Mouse (Mus musculus): ENCODE results near the gene Nanog. TPM values are rescaled to one million over a fixed set of nuclear protein-coding genes. Genes with fewer than 3 reads are reported as not detected.

Gene Nanog
- polyA plus RNA-seq, 1 experiment from 2014 or later = 0.32 TPM

GRCm38 (mm10) chr6:122755913-122756312 lies 48.6 kb downstream of the Nanog start:
- DNase-seq (ENCODE audit: low spot score) = no peak
- H3K9me3 ChIP-seq (replicated peaks) = no peaks in the 10 kb centered on the region
- 70% methylated on average over 1 of the region's 2 CpGs for WGBS
- H3K27ac ChIP-seq (replicated peaks) = no peak overlapping the region
- H3K4me1 ChIP-seq = peaks cover 4% of the 10 kb centered on the region
- no peaks in the 10 kb centered on the region for H3K36me3 ChIP-seq
- H3K4me3 ChIP-seq = no peak overlapping the region
- H3K27me3 ChIP-seq (ENCODE audit: low read depth, poor library complexity, severe bottlenecking) = no peaks in the 10 kb centered on the region

DNA sequence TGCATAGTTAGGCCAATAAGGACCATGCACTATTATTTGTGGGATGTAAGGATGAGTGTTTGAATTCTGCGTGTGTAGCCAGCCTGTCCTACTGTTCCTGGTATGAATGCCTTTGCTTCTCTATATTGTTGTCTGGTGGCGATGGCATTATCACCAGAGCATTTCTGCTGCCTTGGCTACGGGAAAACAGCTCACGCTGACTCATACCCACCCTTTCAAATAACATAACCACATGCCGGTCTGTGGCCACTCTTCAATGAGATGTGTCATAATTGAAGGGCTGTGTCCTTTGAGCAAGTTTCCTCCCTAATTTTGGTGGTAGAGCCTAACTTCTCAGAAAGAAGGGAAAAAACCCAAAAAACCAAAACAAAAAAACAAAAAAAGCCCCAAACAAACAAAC lies 51.4 kb downstream of the Nanog start:
- no peak overlapping the region for H3K4me3 ChIP-seq
- WGBS = 84% methylated on average over 5 of the region's 5 CpGs
- peaks cover 17% of the 10 kb centered on the region for H3K4me1 ChIP-seq
- H3K27me3 ChIP-seq (ENCODE audit: low read depth, poor library complexity, severe bottlenecking) = peaks cover 16% of the 10 kb centered on the region
- no peak overlapping the region for H3K27ac ChIP-seq (replicated peaks)
- no peaks in the 10 kb centered on the region for H3K36me3 ChIP-seq
- no peaks in the 10 kb centered on the region for H3K9me3 ChIP-seq (replicated peaks)
- no peak for DNase-seq (ENCODE audit: low spot score)

- Histone ChIP-seq H3K4me1 (peaks cover 41% of the 10 kb centered on the region), H3K4me3 (peak overlapping the region; percentile 49), H3K36me3 (no peaks in the 10 kb centered on the region), H3K27me3 (ENCODE audit: low read depth, poor library complexity, severe bottlenecking) (peaks cover 19% of the 10 kb centered on the region), H3K9me3 (replicated peaks) (no peaks in the 10 kb centered on the region), H3K27ac (replicated peaks) (peak overlapping the region; percentile 71)
- under 1% methylated on average over 11 of the region's 11 CpGs for WGBS
- peak; percentile 79 for DNase-seq (ENCODE audit: low spot score)
These were observed 53.8 kb downstream of the Nanog start for GRCm38 (mm10) chr6:122761011-122761599.

DNA sequence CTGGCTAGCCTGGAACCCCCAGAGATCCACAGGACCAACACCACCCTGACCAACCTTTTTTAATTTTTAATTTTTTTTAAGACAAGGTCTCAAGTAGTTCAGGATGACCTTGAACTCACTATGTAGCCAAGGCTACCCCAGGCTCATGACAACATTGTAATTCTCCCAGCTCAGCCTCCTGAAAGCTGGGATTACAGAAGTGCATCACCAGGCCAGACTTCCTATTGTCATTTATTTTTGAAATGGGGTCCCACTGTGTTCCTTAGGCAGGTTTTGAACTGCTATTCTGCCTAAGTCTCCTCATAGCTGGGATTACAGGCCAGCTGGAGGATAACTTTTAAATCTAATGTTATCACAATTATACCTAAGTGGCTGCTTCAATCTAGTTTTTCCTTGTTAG lies 54.6 kb downstream of the Nanog start:
- no peak overlapping the region for H3K27ac ChIP-seq (replicated peaks)
- peaks cover 46% of the 10 kb centered on the region for H3K4me1 ChIP-seq
- no peaks in the 10 kb centered on the region for H3K36me3 ChIP-seq
- H3K4me3 ChIP-seq = no peak overlapping the region
- no peaks in the 10 kb centered on the region for H3K9me3 ChIP-seq (replicated peaks)
- H3K27me3 ChIP-seq (ENCODE audit: low read depth, poor library complexity, severe bottlenecking) = peaks cover 19% of the 10 kb centered on the region
- no peak for DNase-seq (ENCODE audit: low spot score)

DNA sequence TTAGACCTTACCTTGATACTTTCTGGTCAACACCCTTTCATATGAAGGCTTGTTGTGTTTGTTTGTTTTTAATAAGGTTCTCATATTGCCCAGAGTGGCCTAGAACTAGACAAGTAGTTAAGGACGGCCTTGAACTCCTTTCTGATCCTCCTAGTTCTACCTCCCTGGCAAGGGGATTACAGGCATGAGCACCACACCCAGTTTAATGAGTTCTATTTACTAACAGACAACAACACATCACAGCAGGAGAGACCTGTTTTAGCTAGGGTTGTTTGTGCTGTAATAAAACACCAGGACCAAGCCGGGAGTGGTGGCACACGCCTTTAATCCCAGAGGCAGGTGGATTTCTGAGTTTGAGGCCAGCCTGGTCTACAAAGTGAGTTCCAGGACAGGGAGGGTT lies 55.2 kb downstream of the Nanog start:
- 76% methylated on average over 3 of the region's 3 CpGs for WGBS
- Histone ChIP-seq H3K27ac (replicated peaks) (no peak overlapping the region), H3K9me3 (replicated peaks) (no peaks in the 10 kb centered on the region), H3K4me1 (peaks cover 49% of the 10 kb centered on the region), H3K4me3 (no peak overlapping the region), H3K36me3 (no peaks in the 10 kb centered on the region), H3K27me3 (ENCODE audit: low read depth, poor library complexity, severe bottlenecking) (peaks cover 19% of the 10 kb centered on the region)
- DNase-seq (ENCODE audit: low spot score) = no peak

- no peaks in the 10 kb centered on the region for H3K9me3 ChIP-seq (replicated peaks)
- no peak overlapping the region for H3K4me3 ChIP-seq
- DNase-seq (ENCODE audit: low spot score) = no peak
- WGBS = 74% methylated on average over 11 of the region's 11 CpGs
- peaks cover 55% of the 10 kb centered on the region for H3K4me1 ChIP-seq
- H3K36me3 ChIP-seq = no peaks in the 10 kb centered on the region
- peak overlapping the region; percentile 92; the same call in 1 of the 2 replicates for H3K27ac ChIP-seq (replicated peaks)
- H3K27me3 ChIP-seq (ENCODE audit: low read depth, poor library complexity, severe bottlenecking) = peaks cover 19% of the 10 kb centered on the region
These were observed 55.8 kb downstream of the Nanog start for GRCm38 (mm10) chr6:122762952-122763700.

- DNase-seq (ENCODE audit: low spot score) = no peak
- H3K27ac ChIP-seq (replicated peaks) = peak overlapping the region; percentile 92
- H3K9me3 ChIP-seq (replicated peaks) = no peaks in the 10 kb centered on the region
These were observed 56.7 kb downstream of the Nanog start for GRCm38 (mm10) chr6:122763844-122764445.

More at GRCm38 (mm10) chr6:122763844-122764445, 56.7 kb downstream of the Nanog start:
- peaks cover 62% of the 10 kb centered on the region for H3K4me1 ChIP-seq
- 34% methylated on average over 17 of the region's 17 CpGs for WGBS
- H3K27me3 ChIP-seq (ENCODE audit: low read depth, poor library complexity, severe bottlenecking) = peaks cover 19% of the 10 kb centered on the region
- peak overlapping the region; percentile 64 for H3K4me3 ChIP-seq
- no peaks in the 10 kb centered on the region for H3K36me3 ChIP-seq

Other genes starting within 250 kb of the Nanog start
- 39.1 and 54.1 TPM in 2 replicates for gene Rimklb, start 208.7 kb upstream of the Nanog start, polyA plus RNA-seq (2016; fragmentation: Nextera tagmentation; extraction: Ambion mirVana)
- 0.72 and 0.99 TPM in 2 replicates for gene Mfap5, start 201.6 kb upstream of the Nanog start, polyA plus RNA-seq (2016; fragmentation: Nextera tagmentation; extraction: Ambion mirVana)
- gene Aicda, start 153.7 kb upstream of the Nanog start, polyA plus RNA-seq (2016; fragmentation: Nextera tagmentation; extraction: Ambion mirVana) = not detected in 2 replicates
- 1.6 and 1.7 TPM in 2 replicates for gene Apobec1, start 105.0 kb upstream of the Nanog start, polyA plus RNA-seq (2016; fragmentation: Nextera tagmentation; extraction: Ambion mirVana)
- gene Gdf3, start 97.4 kb upstream of the Nanog start, polyA plus RNA-seq (2016; fragmentation: Nextera tagmentation; extraction: Ambion mirVana) = 0.06 and 0.09 TPM in 2 replicates
- gene Dppa3, start 81.1 kb upstream of the Nanog start, polyA plus RNA-seq (2016; fragmentation: Nextera tagmentation; extraction: Ambion mirVana) = not detected in 2 replicates
- 42.0 and 63.0 TPM in 2 replicates for gene Slc2a3, start 94.2 kb downstream of the Nanog start, polyA plus RNA-seq (2016; fragmentation: Nextera tagmentation; extraction: Ambion mirVana)
- gene Foxj2, start 112.4 kb downstream of the Nanog start, polyA plus RNA-seq (2016; fragmentation: Nextera tagmentation; extraction: Ambion mirVana) = 2.0 and 2.4 TPM in 2 replicates
- gene C3ar1, start 148.7 kb downstream of the Nanog start, polyA plus RNA-seq (2016; fragmentation: Nextera tagmentation; extraction: Ambion mirVana) = 1.4 and 1.9 TPM in 2 replicates
- 57.2 and 63.6 TPM in 2 replicates for gene Necap1, start 167.0 kb downstream of the Nanog start, polyA plus RNA-seq (2016; fragmentation: Nextera tagmentation; extraction: Ambion mirVana)
- 1.0 and 1.6 TPM in 2 replicates for gene Clec4a1, start 214.4 kb downstream of the Nanog start, polyA plus RNA-seq (2016; fragmentation: Nextera tagmentation; extraction: Ambion mirVana)
- 0.17 and 0.83 TPM in 2 replicates for gene Clec4a3, start 245.0 kb downstream of the Nanog start, polyA plus RNA-seq (2016; fragmentation: Nextera tagmentation; extraction: Ambion mirVana)

All from midbrain, embryonic 10.5 days (tissue).